Mouse (Mus musculus) MN1 (cell line): ENCODE results near the gene Ndufb11.

Experiments used
- DNase-seq: peaks from one replicate; pipeline ENCODE4 v3.0.0-alpha.2; 2016; ENCODE audit warnings: low spot score

Ndufb11 gene

DNA sequence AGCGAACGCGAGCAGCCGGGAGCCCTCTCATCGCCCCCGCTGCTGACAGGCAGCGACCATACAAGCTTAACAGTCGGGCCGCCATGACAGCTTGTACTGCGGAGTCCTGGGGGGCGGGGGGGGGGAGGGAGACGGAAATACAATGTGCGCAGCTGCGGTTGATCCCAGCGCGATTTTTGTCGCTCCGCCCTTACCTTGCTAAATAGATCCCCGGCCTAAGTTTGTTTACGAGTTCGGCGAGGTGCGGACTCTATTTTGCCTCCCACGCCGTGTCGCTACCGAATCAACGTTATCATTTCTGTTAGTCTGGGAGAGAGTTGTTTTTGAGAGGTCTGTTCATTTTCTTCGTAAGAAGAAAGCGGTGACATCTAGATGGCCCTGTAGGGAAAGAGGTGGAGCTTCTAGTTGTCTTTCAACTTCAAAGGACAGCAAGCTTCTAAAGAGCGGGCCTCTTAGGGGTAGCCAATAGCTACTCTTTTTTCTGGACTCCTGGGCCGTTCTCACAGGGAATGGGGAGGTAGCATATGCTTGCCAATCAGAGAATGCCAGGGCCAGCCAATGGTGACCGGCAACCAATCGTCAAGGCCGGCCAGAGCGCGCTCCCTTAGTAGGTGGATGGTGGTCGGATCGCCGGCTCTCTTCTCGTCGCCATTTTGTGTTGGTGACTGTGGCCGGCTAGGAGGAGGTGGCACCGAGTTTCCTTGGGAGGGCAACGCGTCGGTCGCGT, at the start of gene Ndufb11, which contains the start of gene Rbm10:
Ndufb11 (minus strand) TSS at position 444 of the 727 bp plus-strand sequence.
Rbm10 (plus strand) TSS at position 328 of the 727 bp plus-strand sequence.
- DNase-seq: peak; percentile 83

DNA sequence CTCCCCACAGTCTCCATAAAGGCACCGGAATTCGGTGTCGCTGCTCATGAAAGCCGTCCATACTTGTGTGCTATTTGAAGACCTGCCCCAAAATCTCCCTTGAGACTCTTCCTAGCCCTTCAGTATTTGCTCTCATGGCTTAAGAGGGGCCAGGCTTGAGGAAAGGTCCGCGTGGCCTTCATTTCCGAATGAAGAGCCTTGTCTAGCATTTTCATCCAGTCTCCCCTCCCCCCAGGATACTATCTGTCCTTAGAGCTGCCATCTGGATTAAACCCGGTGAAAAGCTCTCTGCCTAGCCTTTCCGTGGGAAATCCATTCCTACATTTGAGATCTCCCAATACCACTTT, 46.0 kb upstream of the Ndufb11 start:
- DNase-seq: peak; percentile 46

DNA sequence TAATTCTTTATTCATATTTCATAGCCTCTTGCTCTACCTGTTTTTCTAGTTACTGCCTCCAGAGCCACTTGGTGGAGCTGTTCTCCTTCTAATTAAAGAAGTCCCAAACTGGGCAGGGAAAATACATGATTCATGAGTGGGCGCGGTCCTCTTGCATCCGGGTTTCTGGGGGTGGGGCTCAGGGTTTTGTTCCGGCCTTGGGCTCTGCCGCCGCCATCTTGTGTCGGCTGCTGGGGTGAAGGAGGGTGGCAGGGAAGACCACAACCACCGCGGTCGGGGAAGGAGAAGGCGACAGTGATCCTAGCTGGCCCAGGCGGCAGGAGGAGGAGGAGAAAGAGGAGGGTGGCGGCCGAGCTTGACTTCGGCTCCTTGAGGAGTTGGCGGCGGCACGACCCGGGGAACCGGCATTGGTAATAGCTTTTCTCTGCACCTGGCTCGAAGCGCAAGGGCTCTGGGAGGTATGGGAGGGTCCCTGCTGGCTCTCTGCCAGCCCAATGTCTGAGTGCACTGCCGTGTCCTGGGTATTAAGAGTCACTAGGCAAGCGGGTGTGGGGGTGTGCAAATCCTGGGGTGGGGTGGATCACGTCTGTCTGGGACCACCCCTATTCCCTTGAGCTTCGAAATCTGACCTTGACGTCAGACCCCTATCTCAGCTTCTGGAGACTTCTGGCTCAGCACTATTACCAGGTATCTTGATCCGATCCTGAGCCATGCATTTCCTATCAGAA, 45.5 kb upstream of the Ndufb11 start:
- peak; percentile 96 for DNase-seq

DNA sequence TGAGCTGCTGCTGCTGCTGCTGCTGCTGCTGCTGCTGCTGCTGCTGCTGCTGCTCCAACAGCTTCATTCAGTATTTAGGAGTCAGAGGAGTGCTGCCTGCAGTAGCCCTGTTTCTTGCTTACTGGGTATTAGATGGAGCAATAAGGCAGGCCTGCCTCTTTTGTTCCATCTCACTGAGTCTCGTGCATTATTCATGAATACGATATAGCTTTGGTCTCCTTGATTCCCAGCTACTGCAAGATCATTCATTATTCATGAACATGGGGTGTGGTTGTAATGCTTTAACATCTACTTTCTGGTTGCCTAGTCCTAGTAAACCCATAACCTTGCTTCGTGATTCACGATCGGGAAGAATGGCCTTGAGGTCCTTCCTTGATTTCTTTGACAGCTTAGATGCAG, 44.9 kb upstream of the Ndufb11 start:
- no peak for DNase-seq

DNA sequence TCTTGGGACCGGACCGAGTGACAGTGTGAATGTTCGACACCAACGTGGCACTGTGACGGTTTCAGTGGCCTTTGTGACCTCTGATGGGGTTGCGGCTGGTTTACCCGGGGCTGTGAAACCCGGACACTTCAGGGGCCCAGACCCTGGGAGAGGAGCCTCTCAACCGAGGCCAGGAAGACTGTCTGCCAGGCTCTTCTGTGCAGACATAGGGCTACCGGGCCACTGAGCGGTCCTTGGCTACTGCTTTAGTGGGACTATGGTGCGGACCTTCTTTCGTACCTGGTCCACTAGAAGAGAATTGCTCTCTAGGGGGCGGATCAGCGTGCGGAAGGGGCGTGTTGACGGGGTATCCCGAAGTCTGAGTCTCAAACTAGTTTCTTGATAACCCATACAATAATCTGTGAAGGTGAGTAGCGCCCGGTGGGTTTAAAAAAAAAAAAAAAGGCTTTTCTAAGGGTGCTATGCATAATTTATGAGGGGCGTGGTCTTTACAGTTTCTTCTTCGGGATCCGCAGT, 41.5 kb upstream of the Ndufb11 start:
- DNase-seq: peak; percentile 41

DNA sequence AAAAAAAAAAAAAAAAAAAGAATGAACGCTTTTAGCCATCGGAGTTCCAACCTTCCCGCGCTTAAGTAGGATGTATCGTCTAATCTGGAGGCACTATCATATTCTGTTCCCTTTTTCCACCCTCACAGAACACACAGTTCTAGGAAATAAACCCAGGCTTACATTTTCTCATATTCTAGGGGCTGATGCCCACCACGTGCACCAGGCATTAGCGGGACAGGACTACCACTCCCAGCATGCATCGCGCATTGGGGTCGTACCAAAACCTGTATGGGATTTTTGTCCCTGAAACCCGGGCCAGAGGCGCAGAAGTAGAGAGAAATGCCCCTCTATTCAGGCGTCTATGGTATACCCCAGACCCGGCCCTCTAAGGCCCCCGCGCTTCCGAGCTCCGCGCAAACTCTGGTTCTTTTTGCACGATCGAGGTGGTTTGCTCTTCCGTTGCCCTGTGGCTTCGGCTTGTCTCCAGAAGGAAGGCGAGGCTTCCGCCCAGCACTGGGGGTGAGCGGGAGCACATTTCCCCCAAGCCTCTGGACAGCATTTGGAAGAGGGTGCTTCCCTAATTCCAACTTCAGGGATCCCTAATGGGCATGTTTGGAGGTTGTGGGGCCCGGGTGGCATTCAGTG, 40.7 kb upstream of the Ndufb11 start, which contains the start of gene Uba1:
Uba1 (plus strand) TSS at position 301 of the 627 bp plus-strand sequence.
- peak; percentile 93 for DNase-seq

DNA sequence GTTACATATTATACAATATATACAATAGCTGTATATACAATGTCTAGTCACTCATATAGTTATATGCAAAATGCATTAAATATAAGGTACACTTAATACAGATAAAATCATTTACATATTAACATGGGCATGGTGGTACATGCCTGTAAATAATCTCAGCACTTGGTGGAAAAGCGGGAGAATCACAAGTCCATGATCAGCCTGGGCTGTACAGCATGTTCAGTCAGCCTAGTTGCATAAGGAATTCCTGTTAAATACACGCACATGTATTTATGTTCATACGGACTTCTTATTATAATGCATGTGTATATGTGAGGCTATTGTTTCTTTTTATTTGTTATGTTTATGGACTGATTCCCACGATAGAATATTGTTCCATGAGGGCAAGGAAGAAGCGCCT, 40.2 kb upstream of the Ndufb11 start:
- peak; percentile 8 for DNase-seq

DNA sequence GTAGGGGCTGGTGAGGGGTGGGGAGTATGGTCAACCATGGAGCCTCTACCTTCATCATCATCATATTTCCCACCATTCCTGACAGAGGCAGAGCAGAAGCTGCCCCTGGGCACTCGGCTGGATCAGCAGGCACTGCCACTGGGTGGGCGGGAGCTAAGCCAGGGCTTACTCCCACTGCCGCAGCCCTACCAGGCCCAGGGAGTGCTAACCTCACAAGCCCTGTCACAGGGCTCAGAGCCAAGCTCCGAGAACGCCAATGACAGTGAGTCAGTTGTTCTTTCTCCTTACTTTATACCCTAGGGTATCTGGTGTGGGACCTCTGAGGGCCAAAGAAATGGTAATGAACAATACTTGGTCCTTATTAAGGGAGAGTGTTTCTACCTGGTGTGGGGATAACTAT, 27.4 kb upstream of the Ndufb11 start:
- DNase-seq: no peak

DNA sequence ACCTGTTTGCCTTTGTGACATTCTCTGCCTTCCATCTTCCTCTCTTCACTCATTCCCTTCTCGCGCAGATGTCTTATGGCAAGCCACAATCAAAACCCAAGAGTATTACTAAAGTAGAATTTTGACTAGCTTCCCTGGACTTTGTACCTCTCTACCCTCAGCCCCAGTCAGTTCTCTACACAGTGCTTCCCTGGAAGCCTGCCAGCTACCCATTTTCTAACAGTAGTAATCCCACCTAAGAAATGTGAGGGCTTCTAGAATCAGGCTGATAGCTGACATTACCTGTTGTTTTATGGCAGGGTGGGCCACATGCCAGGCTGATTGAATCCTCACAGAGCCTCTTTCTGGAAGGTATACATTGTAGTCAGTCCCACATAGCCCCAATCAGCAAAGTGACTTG, 20.7 kb upstream of the Ndufb11 start:
- DNase-seq: no peak

DNA sequence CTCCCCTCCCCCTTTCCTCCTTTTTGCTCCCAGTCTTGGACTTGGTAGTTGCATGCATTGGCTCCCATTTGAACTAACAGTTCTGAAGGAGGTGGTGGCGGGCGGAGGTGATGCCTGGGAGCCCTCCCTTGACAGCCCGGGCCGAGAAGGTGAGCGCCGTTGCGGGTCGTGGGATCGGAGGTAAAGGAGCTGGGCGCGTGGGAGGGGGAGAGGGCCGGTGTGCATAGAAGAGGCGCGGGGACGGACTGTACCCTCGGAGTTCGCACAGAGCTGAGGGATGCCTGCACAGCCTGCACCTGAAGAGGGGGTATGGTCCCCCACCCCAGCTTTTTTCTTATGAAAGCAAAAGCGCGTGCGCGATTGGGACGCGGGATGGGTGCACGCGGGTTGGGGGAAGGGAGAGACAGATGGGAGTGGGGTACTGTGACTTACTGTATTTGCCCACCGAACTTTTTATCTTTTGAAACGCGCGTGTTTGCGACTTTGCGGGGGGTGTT, 532 bp upstream of the Ndufb11 start:
- no peak for DNase-seq

DNA sequence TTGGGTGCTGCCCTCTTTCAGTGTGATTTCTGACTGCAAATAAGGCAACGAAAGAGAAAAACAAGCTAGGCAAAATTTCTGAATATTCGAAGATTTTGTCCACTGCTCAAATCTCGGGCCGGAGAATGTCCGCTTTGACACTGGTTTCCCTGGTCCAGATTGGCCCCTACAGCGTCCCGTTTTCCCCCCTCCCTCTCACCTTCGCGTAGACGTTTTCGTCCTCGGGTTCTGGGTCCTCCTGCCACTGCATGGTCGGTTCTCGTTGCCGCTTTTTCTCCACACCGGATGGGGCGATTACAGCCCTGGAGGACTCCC, 601 bp downstream of the Ndufb11 start:
- DNase-seq: no peak

DNA sequence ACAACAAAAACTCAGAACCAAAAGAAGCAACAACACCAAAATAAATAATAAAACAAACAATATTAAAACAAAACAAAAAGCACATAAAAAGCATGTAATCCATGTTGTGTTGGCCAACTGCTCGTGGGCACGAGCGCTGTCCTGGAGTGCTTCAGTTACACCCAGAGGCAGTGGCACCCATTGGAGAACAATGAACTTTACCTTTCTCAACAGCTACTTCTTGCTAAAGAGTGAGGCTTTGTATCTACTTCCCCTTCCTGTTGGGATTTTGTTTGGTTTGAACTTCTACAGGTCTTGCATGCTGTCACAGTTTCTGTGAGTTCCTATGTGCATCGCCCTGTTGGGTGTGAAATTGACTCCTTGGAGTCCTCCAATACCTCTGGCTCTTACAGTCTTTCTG, 8.9 kb downstream of the Ndufb11 start:
- no peak for DNase-seq

DNA sequence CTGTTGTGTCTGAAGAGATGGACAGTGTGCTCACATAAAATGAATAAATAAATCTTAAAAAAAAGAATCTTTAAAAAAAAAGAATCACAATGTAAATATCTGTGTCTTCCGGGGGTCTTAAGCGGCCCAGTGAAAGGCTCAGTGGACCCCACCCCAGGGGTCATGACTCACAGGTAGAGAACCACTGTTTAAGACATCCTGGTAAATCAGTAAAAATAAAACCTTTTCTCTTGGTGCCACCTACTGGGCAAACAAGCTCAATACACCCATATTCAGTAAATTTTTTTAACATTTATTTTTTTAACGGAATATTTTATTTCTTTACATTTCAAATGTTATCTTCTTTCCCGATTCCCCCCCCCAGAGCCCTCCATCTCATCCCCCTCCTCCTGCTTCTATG, 29.5 kb downstream of the Ndufb11 start:
- DNase-seq: peak; percentile 18

DNA sequence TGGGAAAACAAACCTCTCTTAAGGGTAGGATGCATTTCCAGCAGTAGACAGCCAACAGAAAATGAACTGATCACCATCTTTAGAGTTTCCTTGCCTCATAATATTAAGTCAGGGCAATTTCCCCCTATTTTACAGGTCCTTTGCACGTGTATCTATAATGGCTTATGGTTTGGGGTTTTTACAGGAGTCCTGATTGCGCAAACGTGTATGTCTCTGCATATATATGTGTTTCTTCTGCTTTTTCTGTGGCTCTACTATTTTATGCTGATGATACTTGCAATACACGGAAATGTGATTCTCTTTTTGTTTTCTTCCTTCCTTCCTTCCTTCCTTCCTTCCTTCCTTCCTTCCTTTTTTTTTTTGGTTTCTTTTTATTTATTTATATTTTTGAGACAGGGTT, 43.5 kb downstream of the Ndufb11 start:
- DNase-seq: no peak

DNA sequence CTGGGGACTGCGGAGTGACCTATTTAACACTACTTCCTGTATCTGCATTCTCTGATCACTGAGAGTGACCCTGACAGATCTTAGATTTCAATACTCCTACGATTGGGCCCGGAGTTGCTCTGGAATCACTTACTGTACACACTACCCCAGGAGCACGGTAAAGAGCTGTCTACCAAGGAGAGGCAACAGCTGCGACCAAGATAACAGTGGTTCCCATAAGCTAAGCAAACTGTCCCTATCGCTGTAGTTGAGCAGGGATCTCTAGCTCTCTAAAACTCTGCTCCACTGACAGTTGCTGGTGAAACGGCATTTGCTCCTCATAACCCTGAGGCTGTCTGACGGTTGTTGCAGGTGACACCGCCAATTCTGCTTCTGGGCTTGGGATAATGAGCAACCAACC, 44.7 kb downstream of the Ndufb11 start:
- no peak for DNase-seq

DNA sequence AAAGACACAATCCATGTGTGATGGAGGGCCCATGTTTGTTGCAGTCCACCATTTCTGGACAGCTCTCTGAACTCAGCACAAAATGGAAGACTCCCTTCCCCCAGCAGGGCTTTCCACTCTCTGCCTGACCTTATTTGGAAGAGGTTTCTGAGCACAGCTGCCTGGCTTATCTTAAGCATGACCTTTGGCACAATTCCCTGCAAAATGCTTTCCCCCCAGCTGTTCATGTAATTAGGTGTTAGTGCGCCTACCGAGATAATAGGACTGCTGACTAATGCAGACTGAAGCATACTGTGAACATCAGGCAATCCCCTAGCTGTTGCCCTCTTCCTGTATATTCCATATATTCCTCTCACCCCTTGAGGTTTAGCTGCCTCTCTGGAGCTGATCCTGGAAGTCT, 46.4 kb downstream of the Ndufb11 start:
- peak; percentile 63 for DNase-seq
